Mouse (Mus musculus) CD4-positive, CD25-positive, alpha-beta regulatory T cell, adult 2 months (primary cell): Measurements from ENCODE around the gene Syngr4.

Experiments used
- DNase-seq: peaks from one replicate; pipeline ENCODE4 v3.0.0-alpha.2; 2012; ENCODE audit warnings: low read depth, low spot score

The Syngr4 gene

DNA sequence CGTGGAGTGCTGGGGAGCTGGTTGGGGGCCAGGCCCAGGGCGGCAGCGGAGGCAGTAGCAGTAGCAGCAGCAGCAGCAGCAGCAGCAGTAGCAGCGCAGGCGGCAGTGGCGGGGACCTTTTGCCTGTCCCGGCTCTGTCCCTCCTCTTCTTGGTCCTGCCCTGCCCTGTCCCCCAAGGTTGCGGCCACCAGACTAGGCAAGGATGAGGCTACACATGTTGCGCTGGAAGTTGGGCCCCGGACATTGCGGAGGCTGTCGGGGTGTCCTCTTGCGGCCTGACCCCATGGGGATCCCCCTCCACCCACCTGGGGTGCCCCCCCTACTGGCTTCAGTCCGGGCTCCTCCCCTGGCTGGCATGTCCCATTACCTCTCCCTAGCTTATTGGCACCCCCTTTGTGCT lies 26.7 kb downstream of the Syngr4 start:
- peak; percentile 33 for DNase-seq

DNA sequence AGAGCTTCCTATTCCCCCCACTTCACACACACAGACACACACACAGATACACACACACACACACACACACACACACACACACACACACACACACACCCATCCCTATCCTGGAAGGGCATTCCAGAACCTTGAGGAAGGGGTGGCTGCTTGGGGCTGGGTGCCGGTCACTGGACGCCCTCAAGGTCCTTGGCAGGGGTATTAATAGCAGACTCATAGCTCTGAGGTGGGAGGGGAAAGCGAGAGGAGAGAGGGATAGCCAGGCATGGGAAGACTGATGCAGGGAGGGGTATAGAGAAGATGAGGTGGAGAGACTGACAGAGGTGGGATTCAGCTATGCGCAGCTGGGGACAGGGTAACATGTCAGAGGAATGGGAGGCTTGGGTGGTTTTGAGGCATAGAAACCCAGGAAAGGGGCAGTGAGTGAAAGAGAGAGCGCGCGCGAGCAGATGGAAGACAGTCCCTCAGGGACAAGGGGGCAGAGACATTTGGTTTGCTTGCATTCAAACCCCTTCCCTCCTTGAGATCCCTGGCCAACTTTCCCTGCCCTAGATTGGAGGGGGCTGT lies 27.3 kb downstream of the Syngr4 start:
- DNase-seq: no peak

DNA sequence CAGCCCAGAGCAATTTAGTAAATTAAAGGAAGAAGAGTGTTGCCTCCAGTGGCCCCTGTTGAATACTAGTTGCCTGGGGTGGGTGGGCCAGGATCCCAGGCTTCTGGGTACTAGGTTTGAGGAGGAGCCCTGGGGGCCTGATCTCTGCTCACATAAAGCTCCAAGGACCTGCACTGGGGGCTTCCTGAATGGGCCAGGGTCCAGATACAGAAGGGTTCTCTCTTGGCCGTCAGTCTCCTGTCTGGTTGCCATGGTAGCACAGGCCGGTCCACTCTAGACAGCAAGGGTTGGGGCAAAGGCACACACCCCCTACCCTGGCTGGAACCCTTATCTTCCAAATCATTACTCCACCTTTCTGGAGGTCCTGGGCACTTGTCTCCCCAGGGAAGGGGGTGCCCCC lies 28.6 kb downstream of the Syngr4 start:
- no peak for DNase-seq

DNA sequence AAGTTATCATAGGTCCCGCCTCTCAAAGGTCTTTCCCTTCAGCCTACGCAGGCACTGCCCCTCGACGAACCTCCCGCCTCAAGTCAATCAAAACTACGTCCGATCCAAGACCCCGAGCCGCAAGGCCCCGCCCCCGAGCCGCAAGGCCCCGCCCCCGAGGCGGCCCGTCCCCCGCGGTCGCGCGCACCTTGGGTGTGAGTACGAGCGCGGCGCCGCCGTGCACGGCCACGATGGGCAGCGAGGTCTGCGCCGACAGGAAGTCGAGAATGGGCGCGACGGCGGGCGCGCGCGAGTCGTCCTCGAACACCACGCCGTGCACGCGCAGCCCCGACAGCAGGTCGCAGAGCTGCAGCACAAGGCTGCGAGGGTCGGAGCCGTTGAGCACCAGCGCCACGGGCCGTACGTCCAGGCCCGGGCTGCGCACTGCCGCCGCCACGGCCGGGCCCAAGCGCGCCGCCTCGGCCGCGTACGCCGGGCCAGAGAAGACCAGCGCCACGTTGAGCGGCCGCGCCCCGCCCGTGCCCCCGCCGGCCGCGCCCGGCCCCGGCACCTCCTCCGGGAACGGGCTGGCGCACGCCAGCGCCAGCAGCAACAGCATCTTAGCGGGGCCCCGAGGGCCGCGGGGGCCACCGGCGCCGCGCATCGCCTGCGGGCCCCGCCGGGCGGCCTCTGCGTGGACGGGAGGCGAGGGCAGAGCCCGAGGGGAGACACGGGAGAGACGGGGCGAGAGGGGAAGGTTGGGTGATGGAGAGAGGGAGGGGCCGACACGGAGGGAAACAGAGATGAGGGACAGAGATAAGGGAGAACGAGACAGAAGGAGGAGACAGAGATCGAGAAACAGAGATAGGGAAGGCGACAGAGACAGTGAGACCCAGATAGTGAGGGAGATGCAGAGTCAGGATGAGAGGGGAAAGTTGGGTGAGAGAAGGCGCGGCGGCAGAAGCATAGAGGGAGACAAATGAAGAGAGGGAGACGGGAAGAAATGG lies 30.3 kb downstream of the Syngr4 start:
- peak; percentile 95 for DNase-seq

DNA sequence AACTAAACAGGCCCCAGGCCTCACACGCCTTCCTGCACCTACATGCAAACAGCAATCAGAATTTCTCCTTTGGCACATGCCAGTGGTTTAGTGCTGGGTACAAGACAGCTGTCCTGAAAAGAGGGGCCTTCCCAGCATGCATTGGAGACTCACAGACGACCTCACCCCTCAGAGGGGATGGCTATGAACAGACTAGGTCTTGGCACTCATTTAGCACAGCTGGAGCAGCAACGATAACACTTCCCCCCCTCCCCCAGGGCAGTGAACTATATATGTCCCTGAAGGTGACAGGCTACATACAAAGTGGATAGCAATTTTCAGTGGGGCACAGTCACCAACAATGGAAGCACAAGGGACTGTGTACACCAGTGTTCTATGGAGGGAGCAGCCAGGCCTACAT lies 32.1 kb downstream of the Syngr4 start:
- DNase-seq: no peak

DNA sequence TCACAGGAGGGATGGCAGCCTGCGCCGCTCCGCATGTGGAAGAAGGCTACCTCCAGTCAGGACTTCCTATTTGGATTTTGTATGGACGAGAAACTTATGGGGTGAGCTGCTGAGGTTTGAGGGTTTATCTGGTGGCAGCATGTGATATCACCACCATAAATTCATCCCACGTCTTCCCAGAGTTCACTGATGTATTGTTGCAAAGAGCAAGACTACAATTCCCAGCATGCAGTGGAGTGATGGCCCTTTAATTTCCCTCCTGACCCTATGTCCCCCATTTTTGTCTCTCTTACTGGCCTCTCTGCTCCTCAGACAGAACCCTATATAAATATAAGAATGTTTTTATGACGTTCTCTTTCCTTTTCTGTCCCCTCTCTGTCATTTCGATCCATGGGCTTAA lies 33.7 kb downstream of the Syngr4 start:
- no peak for DNase-seq

DNA sequence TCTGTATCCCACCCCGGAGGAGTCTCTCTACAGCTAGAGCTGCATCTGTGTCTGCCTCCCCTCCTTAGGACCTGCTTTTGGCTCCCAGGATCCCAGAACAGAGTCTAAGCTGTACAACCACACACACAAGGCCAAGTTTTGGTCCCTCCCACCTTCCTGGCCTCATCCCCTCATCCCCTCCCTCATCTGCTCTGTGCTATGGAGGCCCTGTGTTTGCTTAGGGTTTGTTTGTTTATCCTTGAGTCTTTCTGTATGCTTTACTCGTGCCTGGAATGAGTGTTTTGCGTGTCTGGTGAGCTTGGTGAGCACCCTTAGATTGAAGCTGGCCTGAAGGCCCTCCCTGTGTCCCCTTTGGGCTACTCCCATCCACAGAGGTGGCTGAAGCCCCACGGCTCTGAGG lies 37.5 kb downstream of the Syngr4 start:
- no peak for DNase-seq

DNA sequence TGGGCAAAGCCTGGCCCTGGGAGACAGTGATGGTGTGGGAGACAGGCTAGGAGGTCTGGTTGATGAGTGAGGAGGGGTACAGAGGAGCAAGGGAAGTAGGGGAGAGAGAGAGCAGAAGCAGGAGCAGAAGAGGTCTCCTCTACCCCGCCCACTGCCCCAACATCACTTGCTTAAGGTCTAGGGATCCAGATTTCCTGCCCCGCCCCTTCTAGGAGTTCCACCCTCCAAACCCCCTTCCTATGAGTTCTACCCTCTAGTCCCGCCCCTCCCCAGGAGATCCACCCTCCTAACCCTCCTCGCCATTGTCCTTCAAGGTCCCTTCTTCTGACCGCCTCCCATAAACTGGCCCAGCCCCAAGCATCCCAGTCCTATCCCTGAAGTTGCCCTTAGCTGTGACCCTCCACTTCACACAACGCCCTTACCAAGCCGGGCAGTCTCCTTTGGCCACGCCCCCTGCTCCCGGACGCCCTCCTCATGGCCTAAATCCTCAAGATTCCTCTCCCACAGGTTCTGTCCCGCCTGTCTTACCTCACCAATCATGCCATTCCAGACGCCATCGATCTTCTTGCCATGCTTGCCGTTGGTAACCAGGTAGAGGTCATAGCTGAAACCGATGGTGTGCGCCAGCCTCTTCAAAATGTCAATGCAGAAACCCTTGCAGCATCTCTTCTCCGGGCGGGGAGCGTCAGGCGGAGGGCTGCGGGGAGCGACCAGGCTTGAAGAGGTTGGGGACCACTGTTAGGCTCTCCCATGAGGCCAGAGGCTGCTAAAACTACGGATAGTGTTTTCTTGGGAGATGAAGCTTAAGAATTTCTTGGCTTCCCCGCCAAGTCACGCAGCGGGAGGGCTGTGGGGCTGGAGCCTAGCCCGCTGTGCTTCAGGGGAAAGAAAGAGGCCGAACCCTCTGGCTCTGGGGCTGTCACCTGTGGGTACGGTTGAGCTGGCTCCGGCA lies 39.3 kb downstream of the Syngr4 start:
- peak; percentile 22 for DNase-seq

DNA sequence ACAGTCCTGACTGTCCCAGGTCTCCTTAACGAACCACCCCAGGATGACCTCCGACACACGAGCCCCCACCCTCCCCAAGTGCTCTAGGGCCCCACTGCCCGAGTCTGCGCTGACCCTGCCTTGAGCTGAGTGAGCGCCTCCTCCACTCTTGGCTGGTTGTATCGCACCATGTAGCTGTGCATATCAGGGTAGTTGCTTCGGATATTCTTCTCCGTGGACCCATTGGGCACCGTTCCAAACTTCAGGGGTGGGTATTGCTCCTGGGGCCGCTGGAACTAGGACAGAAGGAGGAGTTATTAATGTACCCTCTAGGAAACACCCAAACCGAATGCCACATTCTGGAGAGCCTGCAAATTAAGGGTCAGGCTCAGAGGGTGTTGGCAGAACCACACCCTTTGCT lies 43.4 kb downstream of the Syngr4 start:
- DNase-seq: no peak

DNA sequence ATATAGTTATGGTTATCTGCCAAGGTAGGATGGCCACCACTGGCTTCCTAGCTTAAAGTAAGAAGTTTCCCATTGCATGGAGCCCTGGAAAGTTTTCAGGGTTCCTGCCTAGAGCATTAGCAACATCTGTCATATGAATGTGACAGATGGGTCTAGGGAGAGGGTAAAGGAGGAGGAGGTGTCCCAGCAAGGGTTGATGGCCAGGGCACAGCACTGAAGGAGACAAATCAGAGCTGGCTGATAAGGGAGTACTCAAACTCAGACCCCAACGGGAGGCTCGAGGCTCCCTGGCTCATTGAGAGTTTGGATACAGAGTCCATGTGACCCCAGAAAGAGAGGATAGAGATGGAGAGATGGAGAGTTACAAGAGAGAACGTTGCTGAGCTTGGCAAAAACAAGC lies 45.9 kb downstream of the Syngr4 start:
- no peak for DNase-seq

DNA sequence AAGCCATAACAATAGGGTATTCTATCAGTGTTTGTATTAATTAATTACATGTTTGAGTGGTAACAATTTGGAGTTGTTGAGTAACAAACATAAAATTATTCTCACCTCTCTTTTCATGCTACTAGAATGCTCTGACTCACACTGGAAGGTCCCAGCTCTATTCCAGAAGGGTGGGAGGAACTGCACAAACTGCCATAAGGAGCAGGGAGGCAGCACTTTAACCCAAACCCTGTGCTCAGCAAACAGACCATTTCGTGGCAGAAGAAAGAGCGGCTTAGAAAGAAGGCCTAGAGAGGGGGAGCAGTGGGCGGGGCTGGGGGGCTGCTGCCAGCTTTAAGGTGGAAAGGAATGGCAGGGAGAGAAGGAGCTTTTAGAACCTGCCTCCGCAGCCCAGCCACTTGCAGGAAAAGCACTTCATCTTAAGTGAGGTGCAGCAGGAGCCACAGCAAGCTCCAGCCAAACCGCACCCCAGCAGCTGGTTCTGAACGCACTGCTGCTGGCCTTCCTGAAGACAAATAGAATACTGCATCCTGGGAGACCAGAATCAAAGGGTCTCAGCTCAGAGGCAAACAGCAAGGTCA lies 48.0 kb downstream of the Syngr4 start:
- DNase-seq: no peak

DNA sequence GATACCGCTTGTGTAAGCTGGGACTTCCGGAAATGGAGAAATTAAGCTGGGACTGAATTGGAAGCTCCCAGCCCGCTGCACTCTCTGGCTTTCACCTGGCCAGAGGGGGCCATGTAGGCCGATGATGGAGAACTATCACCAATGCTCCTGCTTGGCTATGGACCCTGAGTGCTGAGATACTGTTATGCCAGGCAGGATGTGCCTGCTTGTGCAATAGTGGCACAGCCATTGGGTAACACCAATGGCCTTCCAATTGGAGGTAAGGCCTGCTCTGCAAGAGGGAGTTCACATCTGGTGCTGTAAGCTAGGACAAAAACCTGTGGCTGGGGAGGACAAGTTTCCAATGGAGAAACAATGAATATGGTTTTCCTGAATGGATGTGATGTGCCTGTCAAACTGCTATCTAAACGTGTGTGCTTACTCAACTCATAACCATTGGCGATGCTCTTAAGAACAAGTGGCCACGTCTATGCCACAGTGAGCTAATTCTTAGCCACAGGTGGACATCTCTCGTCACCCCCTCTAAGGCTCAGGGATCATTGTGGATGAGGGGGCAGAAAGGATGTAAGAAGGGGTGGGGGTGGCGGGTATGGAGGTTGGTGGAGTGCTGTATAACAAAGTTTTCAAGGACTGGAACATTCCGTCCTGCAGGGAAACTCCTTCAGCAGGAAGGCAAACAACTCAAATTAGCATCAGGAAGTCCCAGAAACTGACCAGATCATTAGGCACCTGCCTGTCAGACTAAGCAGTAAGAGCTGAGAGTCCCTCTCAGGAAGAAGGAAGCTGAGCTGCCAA lies 53.4 kb downstream of the Syngr4 start:
- DNase-seq: no peak
